Mouse (Mus musculus): ENCODE measurements at regions not wholly inside any gene's neighbourhood (a gene's known extent, or its start where the extent isn't known, plus 50 kb on each side); places are given as distances from the start of the nearest gene placed in this dataset.

DNA sequence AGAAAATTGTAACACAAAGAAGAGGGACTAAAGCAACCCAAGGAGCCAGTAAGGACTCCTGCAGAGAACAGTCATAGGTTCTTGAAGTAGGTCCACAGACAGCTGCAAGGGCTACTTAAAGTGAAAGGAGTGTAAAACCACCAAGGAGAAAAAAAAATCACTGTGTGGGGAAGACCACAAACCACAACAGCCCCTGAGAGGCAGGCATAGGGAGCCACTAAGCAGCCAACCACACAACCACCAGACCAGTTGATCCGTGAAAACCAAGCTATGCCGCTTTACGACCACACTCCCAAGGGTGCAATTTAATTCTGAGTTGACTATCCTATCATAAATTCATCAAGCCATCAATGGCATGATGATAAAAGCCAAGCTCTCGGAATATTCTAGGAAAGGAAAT lies 423.5 kb downstream of the Nova1 start:
- no peak overlapping the region for H3K4me3 ChIP-seq (replicated peaks)
- no peak overlapping the region for H3K4me2 ChIP-seq (replicated peaks)
- no peak overlapping the region for H3K9ac ChIP-seq
- WGBS: 51% methylated on average over 4 of the region's 4 CpGs
- H3K27ac ChIP-seq (replicated peaks): no peak overlapping the region
- H3K36me3 ChIP-seq: no peaks in the 10 kb centered on the region
- ATAC-seq (ENCODE audit: insufficient number of reproducible peaks, low FRiP score, low TSS enrichment, low read depth): no peak
- H3K9me3 ChIP-seq (replicated peaks): no peaks in the 10 kb centered on the region
- no peaks in the 10 kb centered on the region; the same call in 1 of the 2 replicates for H3K27me3 ChIP-seq
- H3K4me1 ChIP-seq: 0 out of 2 replicates have a peak, but pooled peaks cover 2% of the 10 kb centered on the region

DNA sequence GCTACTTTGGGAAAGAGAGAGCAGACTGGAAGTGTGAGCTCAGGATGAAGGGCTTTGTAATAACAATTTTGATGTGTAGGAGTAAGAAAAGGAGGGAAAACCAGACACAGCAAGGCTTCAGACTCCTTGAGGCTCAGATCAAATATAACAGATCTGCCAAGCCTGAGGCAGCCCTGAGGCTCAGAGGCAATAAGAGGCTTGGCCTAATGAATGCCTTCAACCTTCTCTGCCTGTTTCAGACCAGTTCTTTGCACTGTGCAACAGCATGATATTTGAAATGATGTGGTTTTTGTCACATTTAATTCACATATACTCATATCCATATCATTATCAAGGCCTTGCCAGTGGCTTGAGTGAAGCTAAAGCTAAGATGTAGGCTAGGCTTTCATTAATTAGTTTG lies 425.0 kb downstream of the Nova1 start:
- H3K9me3 ChIP-seq (replicated peaks): no peaks in the 10 kb centered on the region
- no peaks in the 10 kb centered on the region; the same call in 1 of the 2 replicates for H3K27me3 ChIP-seq
- no peak for ATAC-seq (ENCODE audit: insufficient number of reproducible peaks, low FRiP score, low TSS enrichment, low read depth)
- no peak overlapping the region for H3K27ac ChIP-seq (replicated peaks)
- no peak overlapping the region for H3K4me2 ChIP-seq (replicated peaks)
- H3K4me3 ChIP-seq (replicated peaks): no peak overlapping the region
- H3K36me3 ChIP-seq: no peaks in the 10 kb centered on the region
- H3K9ac ChIP-seq: no peak overlapping the region
- H3K4me1 ChIP-seq: no peaks in the 10 kb centered on the region

DNA sequence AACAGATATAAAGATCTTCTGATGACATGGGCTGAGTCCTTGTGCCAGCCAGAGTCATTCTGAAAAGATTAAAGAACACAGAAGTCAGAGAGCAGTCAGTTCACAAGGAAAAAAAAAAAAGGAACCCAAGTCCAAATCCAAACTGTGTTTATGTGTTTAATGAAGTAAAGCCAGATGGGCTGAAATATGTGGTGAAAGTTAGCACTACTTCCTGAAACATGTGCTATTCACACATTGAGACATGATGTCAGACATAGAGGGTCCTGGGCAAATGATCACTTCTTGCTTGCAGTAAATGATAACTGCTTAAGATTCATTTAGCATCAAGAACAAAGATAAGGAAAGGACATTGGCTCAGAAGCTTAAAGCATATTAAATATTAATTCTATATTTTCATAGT lies 439.8 kb downstream of the Nova1 start:
- no peak overlapping the region for H3K4me2 ChIP-seq (replicated peaks)
- H3K9ac ChIP-seq: no peak overlapping the region
- no peaks in the 10 kb centered on the region for H3K4me1 ChIP-seq
- ATAC-seq (ENCODE audit: insufficient number of reproducible peaks, low FRiP score, low TSS enrichment, low read depth): no peak
- no peaks in the 10 kb centered on the region for H3K27me3 ChIP-seq
- H3K36me3 ChIP-seq: no peaks in the 10 kb centered on the region
- H3K4me3 ChIP-seq (replicated peaks): no peak overlapping the region
- no peak overlapping the region for H3K27ac ChIP-seq (replicated peaks)
- H3K9me3 ChIP-seq (replicated peaks): no peaks in the 10 kb centered on the region

DNA sequence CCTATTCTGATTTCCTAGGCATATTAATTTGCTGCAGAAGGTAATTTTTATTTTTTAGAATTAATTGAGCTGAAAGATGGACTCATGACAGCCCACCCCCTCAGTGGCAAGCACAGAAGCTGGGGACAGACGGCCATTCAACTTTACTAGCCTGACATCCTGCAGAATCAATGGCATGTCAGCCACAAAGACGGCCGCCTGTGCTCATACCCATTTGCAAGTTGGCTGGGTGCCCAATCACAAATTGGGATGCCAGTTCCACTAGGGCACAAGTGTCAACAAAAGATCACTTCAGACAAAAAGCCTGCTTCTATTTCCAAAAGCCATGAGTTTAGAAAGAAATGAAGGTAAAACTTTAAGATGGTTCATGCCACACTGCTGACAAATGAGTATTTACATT lies 447.0 kb downstream of the Nova1 start:
- 49% methylated on average over 3 of the region's 3 CpGs for WGBS
- H3K9ac ChIP-seq: no peak overlapping the region
- H3K4me3 ChIP-seq (replicated peaks): no peak overlapping the region
- no peak overlapping the region for H3K27ac ChIP-seq (replicated peaks)
- ATAC-seq (ENCODE audit: insufficient number of reproducible peaks, low FRiP score, low TSS enrichment, low read depth): no peak
- H3K4me2 ChIP-seq (replicated peaks): no peak overlapping the region
- no peaks in the 10 kb centered on the region for H3K4me1 ChIP-seq
- no peaks in the 10 kb centered on the region for H3K27me3 ChIP-seq
- H3K36me3 ChIP-seq: no peaks in the 10 kb centered on the region
- no peaks in the 10 kb centered on the region for H3K9me3 ChIP-seq (replicated peaks)

DNA sequence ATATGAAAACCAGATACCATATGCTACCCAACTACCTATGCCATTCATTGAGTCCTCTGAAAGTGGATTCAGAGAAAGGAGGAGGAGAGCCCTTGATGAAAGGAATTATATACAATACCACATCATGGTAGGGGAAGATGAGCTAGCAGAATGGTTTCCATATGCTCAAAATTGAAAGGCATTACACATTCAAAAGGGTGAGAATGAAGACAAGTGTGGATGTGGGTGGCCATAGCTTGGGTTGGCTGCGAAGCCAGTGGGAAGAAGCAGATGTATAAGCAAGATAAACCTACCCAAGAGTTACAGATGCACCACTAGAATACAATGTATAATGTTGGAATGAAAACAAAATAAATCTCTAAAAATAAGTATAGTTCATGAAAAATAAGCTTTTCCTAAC lies 485.4 kb downstream of the Nova1 start:
- Histone ChIP-seq H3K9me3 (replicated peaks) (no peaks in the 10 kb centered on the region), H3K27ac (replicated peaks) (no peak overlapping the region), H3K27me3 (no peaks in the 10 kb centered on the region), H3K36me3 (no peaks in the 10 kb centered on the region), H3K4me2 (replicated peaks) (no peak overlapping the region), H3K4me1 (no peaks in the 10 kb centered on the region), H3K9ac (no peak overlapping the region), H3K4me3 (replicated peaks) (no peak overlapping the region)
- WGBS: 72% methylated on average over 1 of the region's 1 CpGs
- ATAC-seq (ENCODE audit: insufficient number of reproducible peaks, low FRiP score, low TSS enrichment, low read depth): no peak

DNA sequence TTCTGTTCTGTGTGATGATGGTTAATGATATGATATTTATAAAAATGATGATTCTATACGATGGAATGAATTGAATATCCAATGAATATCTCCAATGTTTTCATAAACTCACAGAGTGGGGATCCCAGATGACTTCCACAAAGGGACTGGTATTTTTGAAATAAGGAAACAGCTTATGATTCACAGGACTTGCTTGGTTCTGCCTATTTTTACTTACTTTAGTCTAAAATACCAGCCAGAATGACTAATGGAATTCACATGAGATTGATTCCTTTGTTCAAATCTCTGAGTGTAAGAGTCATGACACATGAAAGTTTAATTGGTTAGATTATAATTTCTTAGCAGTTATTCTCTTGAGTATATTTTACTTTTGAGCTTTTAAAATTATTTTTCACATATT lies 490.9 kb downstream of the Nova1 start:
- no peak for ATAC-seq (ENCODE audit: insufficient number of reproducible peaks, low FRiP score, low TSS enrichment, low read depth)
- no peaks in the 10 kb centered on the region for H3K9me3 ChIP-seq (replicated peaks)
- 65% methylated on average over 1 of the region's 1 CpGs for WGBS

DNA sequence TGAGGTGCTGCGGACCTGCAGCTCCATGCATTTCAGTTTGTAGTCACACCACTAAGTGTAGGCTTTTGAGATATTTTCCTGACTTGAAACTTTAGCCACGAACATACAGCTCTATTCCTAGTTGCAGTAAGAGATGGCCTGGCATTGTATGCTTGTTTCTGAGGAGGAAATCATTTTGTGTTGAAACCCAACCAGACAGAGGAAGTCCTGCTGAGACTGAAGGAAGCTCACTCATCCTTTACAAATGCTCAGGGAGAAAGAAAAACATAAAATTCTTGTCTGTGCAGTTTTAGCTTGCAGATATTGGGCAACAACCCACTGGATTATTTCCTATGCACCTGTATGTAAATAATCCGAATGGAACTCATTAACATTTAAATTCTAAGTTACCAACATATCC lies 495.5 kb downstream of the Nova1 start:
- Histone ChIP-seq H3K9ac (no peak overlapping the region), H3K4me1 (no peaks in the 10 kb centered on the region), H3K4me3 (replicated peaks) (no peak overlapping the region), H3K27ac (replicated peaks) (no peak overlapping the region), H3K36me3 (no peaks in the 10 kb centered on the region), H3K9me3 (replicated peaks) (no peaks in the 10 kb centered on the region), H3K27me3 (no peaks in the 10 kb centered on the region), H3K4me2 (replicated peaks) (no peak overlapping the region)
- 60% methylated on average over 3 of the region's 3 CpGs for WGBS
- no peak for ATAC-seq (ENCODE audit: insufficient number of reproducible peaks, low FRiP score, low TSS enrichment, low read depth)

More for the DNA sequence above, 490.9 kb downstream of the Nova1 start:
- Histone ChIP-seq H3K4me3 (replicated peaks) (no peak overlapping the region), H3K27me3 (no peaks in the 10 kb centered on the region), H3K36me3 (no peaks in the 10 kb centered on the region), H3K9ac (no peak overlapping the region), H3K27ac (replicated peaks) (no peak overlapping the region), H3K4me1 (no peaks in the 10 kb centered on the region), H3K4me2 (replicated peaks) (no peak overlapping the region)

DNA sequence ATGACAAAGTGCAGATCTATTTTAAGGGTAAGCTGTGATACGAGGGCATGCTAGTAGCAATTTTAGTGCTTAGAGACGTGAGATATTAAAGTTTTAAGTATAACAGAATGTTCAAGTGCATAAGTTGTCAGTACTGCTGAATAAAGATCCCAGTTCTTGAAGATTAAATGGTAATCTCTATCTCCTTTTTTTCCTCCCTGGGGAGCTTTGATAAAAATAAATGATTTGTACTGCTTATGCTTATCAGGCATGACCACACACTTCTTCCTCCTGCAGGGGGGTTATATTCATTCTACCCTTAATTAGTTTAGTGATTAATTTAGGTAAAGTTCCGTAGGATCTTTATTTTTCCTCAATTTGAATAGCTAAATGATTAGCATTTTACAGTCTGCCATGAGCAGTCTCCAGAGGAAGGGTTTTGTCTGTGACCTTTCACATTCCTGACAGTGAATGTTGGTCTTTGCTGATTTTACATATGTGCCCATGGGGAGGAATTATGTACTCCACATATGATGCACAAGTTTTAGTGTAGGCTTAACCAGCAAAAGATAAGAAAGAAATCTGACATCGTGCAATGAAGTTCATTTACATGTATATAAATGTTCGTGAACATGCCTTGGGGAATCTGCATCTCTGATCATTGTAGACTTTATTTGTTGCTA lies 515.5 kb downstream of the Nova1 start:
- no peak overlapping the region for H3K9ac ChIP-seq
- WGBS: 73% methylated on average over 5 of the region's 5 CpGs
- no peaks in the 10 kb centered on the region for H3K36me3 ChIP-seq
- no peak overlapping the region for H3K4me3 ChIP-seq (replicated peaks)
- no peak for ATAC-seq (ENCODE audit: insufficient number of reproducible peaks, low FRiP score, low TSS enrichment, low read depth)
- no peaks in the 10 kb centered on the region for H3K4me1 ChIP-seq
- no peaks in the 10 kb centered on the region for H3K27me3 ChIP-seq
- H3K9me3 ChIP-seq (replicated peaks): no peaks in the 10 kb centered on the region
- H3K4me2 ChIP-seq (replicated peaks): no peak overlapping the region
- H3K27ac ChIP-seq (replicated peaks): no peak overlapping the region

DNA sequence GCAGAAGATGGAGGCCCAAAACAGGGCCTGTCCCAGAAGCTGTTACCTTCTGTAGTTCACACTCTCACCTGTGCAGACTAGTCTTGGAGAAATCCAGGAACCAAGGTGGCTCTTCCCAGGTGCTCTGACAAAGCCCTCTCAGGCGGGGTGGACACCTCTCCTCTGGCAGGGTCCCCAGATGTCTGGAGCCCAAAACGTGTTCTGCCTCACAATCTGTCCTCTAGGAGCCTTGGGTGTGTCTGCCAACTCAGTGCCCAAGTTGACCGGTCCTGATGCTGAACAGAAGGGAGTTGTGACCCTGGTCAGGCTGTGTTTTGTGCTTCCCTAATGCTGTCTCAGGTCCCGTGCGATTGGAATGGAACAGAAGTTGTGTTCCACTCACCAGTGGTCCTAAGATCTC lies 519.8 kb downstream of the Nova1 start:
- no peak overlapping the region for H3K9ac ChIP-seq
- H3K36me3 ChIP-seq: no peaks in the 10 kb centered on the region
- H3K4me1 ChIP-seq: no peaks in the 10 kb centered on the region
- no peaks in the 10 kb centered on the region for H3K9me3 ChIP-seq (replicated peaks)
- 78% methylated on average over 5 of the region's 5 CpGs for WGBS
- no peak overlapping the region for H3K27ac ChIP-seq (replicated peaks)
- H3K27me3 ChIP-seq: no peaks in the 10 kb centered on the region
- no peak overlapping the region for H3K4me3 ChIP-seq (replicated peaks)
- ATAC-seq (ENCODE audit: insufficient number of reproducible peaks, low FRiP score, low TSS enrichment, low read depth): no peak
- no peak overlapping the region for H3K4me2 ChIP-seq (replicated peaks)

DNA sequence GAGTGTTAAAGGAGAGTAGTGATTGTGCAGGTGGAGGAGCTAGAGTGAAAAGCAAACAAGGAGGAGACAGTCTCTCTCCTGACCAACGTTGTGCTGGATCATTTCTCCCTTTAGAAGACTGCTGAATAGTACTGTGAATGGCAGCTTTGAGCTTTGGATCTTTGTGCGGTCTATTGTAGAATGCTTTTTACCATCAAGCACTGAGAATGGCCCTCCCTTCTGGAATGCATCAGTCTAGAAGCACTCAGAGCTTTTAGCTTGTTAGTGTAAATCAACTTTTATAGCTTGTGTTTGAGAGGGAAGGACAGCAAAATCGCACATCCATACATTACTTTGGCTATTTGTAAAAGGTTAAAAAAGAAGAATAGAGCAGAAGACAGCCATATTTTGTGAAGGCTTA lies 534.2 kb downstream of the Nova1 start:
- H3K9me3 ChIP-seq (replicated peaks): no peaks in the 10 kb centered on the region
- no peaks in the 10 kb centered on the region for H3K27me3 ChIP-seq
- no peak overlapping the region for H3K27ac ChIP-seq (replicated peaks)
- H3K4me3 ChIP-seq (replicated peaks): no peak overlapping the region
- no peaks in the 10 kb centered on the region for H3K4me1 ChIP-seq
- H3K9ac ChIP-seq: no peak overlapping the region
- 78% methylated on average over 3 of the region's 3 CpGs for WGBS
- no peak overlapping the region for H3K4me2 ChIP-seq (replicated peaks)
- ATAC-seq (ENCODE audit: insufficient number of reproducible peaks, low FRiP score, low TSS enrichment, low read depth): no peak
- no peaks in the 10 kb centered on the region for H3K36me3 ChIP-seq

DNA sequence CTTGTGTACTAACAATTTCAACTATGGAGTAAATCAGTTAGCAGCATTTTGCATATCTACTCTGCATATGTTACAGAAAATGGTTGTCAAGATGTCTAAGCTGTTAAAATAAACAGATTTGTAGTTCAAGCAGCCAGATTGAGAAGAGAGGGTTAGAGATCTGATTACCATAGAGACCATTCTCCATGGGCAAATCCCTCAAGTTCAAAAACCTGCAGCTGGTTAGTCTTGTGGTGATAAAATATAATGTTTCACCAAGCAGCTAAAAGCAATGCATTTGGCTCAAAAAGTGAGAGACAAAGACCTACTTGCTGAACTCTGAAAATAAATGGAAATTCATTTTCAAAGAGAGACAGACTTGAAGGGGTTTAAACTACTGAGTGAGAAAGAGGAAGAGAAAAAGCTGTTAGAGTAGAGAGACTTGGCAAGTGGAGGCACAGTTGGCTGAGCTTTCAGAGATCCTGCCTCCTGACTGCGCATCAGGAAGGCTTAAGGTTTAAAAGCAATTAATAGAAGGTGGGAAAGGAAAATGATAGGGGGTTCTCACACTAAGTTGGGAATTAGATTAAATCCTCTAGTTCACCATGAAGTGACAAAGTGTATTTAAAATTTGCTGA lies 570.2 kb downstream of the Nova1 start:
- no peaks in the 10 kb centered on the region for H3K36me3 ChIP-seq
- H3K27ac ChIP-seq (replicated peaks): no peak overlapping the region
- no peaks in the 10 kb centered on the region for H3K9me3 ChIP-seq (replicated peaks)
- H3K4me2 ChIP-seq (replicated peaks): no peak overlapping the region
- no peaks in the 10 kb centered on the region for H3K4me1 ChIP-seq
- no peak for ATAC-seq (ENCODE audit: insufficient number of reproducible peaks, low FRiP score, low TSS enrichment, low read depth)
- no peaks in the 10 kb centered on the region for H3K27me3 ChIP-seq
- H3K4me3 ChIP-seq (replicated peaks): no peak overlapping the region
- 62% methylated on average over 1 of the region's 1 CpGs for WGBS
- H3K9ac ChIP-seq: no peak overlapping the region

DNA sequence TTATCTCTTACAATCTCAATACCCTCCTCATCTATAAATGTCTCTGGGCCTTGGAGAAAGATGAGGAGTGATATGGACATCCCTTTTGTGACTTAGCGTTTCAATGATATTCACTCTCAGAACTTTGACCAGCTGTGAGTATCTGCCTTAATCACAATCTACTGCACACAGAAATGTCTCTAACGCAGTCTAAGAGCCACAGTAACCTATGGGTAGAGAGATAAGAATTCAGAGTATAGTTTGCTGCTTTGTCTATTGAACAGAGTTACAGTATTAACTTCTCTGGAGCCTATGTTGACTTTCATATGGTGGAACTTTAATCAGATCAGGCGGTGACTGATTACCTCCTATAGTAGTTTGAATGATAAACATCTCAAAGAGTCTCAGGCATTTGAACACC lies 573.8 kb downstream of the Nova1 start:
- ATAC-seq (ENCODE audit: insufficient number of reproducible peaks, low FRiP score, low TSS enrichment, low read depth): no peak
- H3K9me3 ChIP-seq (replicated peaks): no peaks in the 10 kb centered on the region
- no peaks in the 10 kb centered on the region for H3K4me1 ChIP-seq
- H3K36me3 ChIP-seq: no peaks in the 10 kb centered on the region
- H3K27ac ChIP-seq (replicated peaks): no peak overlapping the region
- H3K4me3 ChIP-seq (replicated peaks): no peak overlapping the region
- H3K4me2 ChIP-seq (replicated peaks): no peak overlapping the region
- no peaks in the 10 kb centered on the region for H3K27me3 ChIP-seq
- H3K9ac ChIP-seq: no peak overlapping the region
- WGBS: 87% methylated on average over 3 of the region's 3 CpGs
